ENCODE assay signal across 13 mouse cellular contexts in the genomic region with DNA sequence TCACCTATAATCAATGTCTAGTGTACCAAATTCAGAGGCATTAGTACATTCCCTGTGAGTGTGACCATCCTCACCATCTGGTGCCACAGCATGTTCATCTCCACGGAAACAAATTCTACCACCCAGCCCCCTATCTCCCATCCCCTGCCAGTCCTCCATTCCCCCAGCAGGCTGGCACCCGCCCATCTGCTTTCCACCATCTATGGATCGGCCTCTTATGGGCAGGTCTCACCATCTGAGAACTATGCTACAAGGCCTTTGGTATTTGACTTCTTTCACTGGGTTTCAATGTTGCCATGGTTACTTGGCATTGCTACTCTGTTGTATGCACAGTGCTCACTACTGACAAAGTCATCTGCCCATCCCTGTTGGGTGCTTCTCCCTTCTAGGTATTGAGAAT.
DNase-seq lines count a peak whose midpoint lies in the region; ATAC-seq lines count a peak whose summit lies in the region.
"Had no signal": no experiment of that assay in that cellular context is flagged by ENCODE, and none has a peak within 500 bp of the region (broad histone marks: within the 10 kb centered on the region; RNA-seq: fewer than 3 reads in every experiment).

No protein-coding gene starts in this region.

- peaks cover 6% of the 10 kb centered on the region; the same call in 1 of the 2 replicates for H3K36me3 ChIP-seq in midbrain, embryonic 14.5 days (ENCODE audit: control insufficient read depth, insufficient read depth, low read length)
- H3K36me3 ChIP-seq in midbrain, embryonic 11.5 days (ENCODE audit: control insufficient read depth, insufficient read depth, low read length): no peaks in the 10 kb centered on the region
- H3K36me3 ChIP-seq in forebrain, embryonic 16.5 days (ENCODE audit: control insufficient read depth, insufficient read depth): no peaks in the 10 kb centered on the region; the same call in 1 of the 2 replicates
- H3K36me3 ChIP-seq: midbrain, embryonic 12.5 days had no signal

- no peaks in the 10 kb centered on the region for H3K27me3 ChIP-seq in midbrain, embryonic 14.5 days (ENCODE audit: control insufficient read depth, insufficient read depth, low read length)
- no peaks in the 10 kb centered on the region for H3K27me3 ChIP-seq in midbrain, embryonic 11.5 days (ENCODE audit: control insufficient read depth, insufficient read depth, low read length)
- H3K27me3 ChIP-seq in forebrain, embryonic 16.5 days (replicated peaks; ENCODE audit: control insufficient read depth, insufficient read depth, low read length): no peaks in the 10 kb centered on the region
- H3K27me3 ChIP-seq: CH12.LX; midbrain, embryonic 12.5 days had no signal

- no peak overlapping the region for H3K4me2 ChIP-seq in midbrain, embryonic 14.5 days (ENCODE audit: low read length)
- no peak overlapping the region for H3K4me2 ChIP-seq in midbrain, embryonic 11.5 days
- H3K4me2 ChIP-seq in forebrain, embryonic 16.5 days (ENCODE audit: low read length): no peak overlapping the region
- H3K4me2 ChIP-seq: midbrain, embryonic 12.5 days had no signal

- H3K9me3 ChIP-seq in midbrain, embryonic 14.5 days (ENCODE audit: control insufficient read depth, low read length): no peaks in the 10 kb centered on the region
- no peaks in the 10 kb centered on the region for H3K9me3 ChIP-seq in midbrain, embryonic 11.5 days (ENCODE audit: control insufficient read depth, low read length)
- H3K9me3 ChIP-seq in forebrain, embryonic 16.5 days (ENCODE audit: control insufficient read depth, low read length): no peaks in the 10 kb centered on the region
- H3K9me3 ChIP-seq: midbrain, embryonic 12.5 days had no signal

- peak; percentile 35 for DNase-seq in midbrain, embryonic 14.5 days
- no peak for DNase-seq in midbrain, embryonic 11.5 days (ENCODE audit: low spot score, missing footprints)
- peak; percentile 69 to 72 for DNase-seq in cerebellum, adult 18-20 months
- peak; percentile 29 to 59 for DNase-seq in layer of hippocampus, postnatal 25 days (ENCODE audit: extremely low spot score in 1 of 2, low spot score in 1 of 2)
- DNase-seq in kidney, postnatal 4 days: no peak
- DNase-seq in frontal cortex, postnatal 10 days (ENCODE audit: low spot score in 2 of 2): no peak
- DNase-seq in embryo, embryonic 10.5 days (ENCODE audit: low spot score): no peak
- DNase-seq: adrenal gland, postnatal 14 days; kidney, postnatal 14 days had no signal

- WGBS in midbrain, embryonic 14.5 days: 67% methylated on average over 3 of the region's 3 CpGs
- WGBS in midbrain, embryonic 11.5 days: 79% methylated on average over 3 of the region's 3 CpGs
- WGBS in forebrain, embryonic 16.5 days: 58% methylated on average over 3 of the region's 3 CpGs

- no peak overlapping the region for H3K27ac ChIP-seq in midbrain, embryonic 14.5 days (replicated peaks; ENCODE audit: low read depth, low read length)
- H3K27ac ChIP-seq in midbrain, embryonic 11.5 days (ENCODE audit: low read depth, low read length): no peak overlapping the region
- no peak overlapping the region for H3K27ac ChIP-seq in forebrain, embryonic 16.5 days (ENCODE audit: low read length)
- H3K27ac ChIP-seq: midbrain, embryonic 12.5 days had no signal

- no peak overlapping the region for H3K9ac ChIP-seq in midbrain, embryonic 14.5 days (replicated peaks; ENCODE audit: low read length)
- no peak overlapping the region for H3K9ac ChIP-seq in midbrain, embryonic 11.5 days (ENCODE audit: low read length)
- no peak overlapping the region for H3K9ac ChIP-seq in forebrain, embryonic 16.5 days (replicated peaks; ENCODE audit: low read depth, low read length)
- H3K9ac ChIP-seq: midbrain, embryonic 12.5 days had no signal

- no peak overlapping the region for H3K4me3 ChIP-seq in midbrain, embryonic 14.5 days (replicated peaks; ENCODE audit: low read depth, low read length)
- H3K4me3 ChIP-seq in midbrain, embryonic 11.5 days (ENCODE audit: low read depth, low read length): no peak overlapping the region
- no peak overlapping the region for H3K4me3 ChIP-seq in forebrain, embryonic 16.5 days (replicated peaks; ENCODE audit: low read length)
- H3K4me3 ChIP-seq: midbrain, embryonic 12.5 days had no signal

- no peaks in the 10 kb centered on the region for H3K4me1 ChIP-seq in midbrain, embryonic 14.5 days (ENCODE audit: control insufficient read depth, insufficient read depth, low read length)
- no peaks in the 10 kb centered on the region for H3K4me1 ChIP-seq in midbrain, embryonic 11.5 days (ENCODE audit: control insufficient read depth, insufficient read depth, low read length)
- H3K4me1 ChIP-seq in forebrain, embryonic 16.5 days (replicated peaks; ENCODE audit: control insufficient read depth, insufficient read depth, low read length): peaks cover 7% of the 10 kb centered on the region
- H3K4me1 ChIP-seq: midbrain, embryonic 12.5 days had no signal

- no peak for ATAC-seq in midbrain, embryonic 14.5 days (ENCODE audit: low FRiP score, low TSS enrichment)
- ATAC-seq in midbrain, embryonic 11.5 days (ENCODE audit: low FRiP score): no peak
- ATAC-seq in forebrain, embryonic 16.5 days: peak; percentile 62; the same call in 1 of the 2 replicates
- ATAC-seq: inflammation-experienced regulatory T-cells, adult 6 months had no signal

Comparison
In these comparisons a context has a peak if more than half of its experiments do, and no peak if none do; other contexts are left out.
1. DNase-seq: peak in midbrain, embryonic 14.5 days (single experiment), cerebellum, adult 18-20 months (2 of 2) and layer of hippocampus, postnatal 25 days (2 of 2); none in midbrain, embryonic 11.5 days (single experiment), kidney, postnatal 4 days (0 of 2), frontal cortex, postnatal 10 days (0 of 2) and embryo, embryonic 10.5 days (single experiment).